Mouse (Mus musculus): Measurements from ENCODE around the gene Bex3. TPM values are rescaled to one million over a fixed set of nuclear protein-coding genes. Genes with fewer than 3 reads are reported as not detected.
A peak's percentile ranks its signal among the peaks of the same experiment; 100 is the strongest.
"Not testable (repeated sequence)": the region's sequence is repeated elsewhere in the genome, so short reads cannot be mapped to it uniquely, and the experiment has no call there.

Bex3 gene
- polyA plus RNA-seq, 1 experiment from 2014 or later: 402 TPM

DNA sequence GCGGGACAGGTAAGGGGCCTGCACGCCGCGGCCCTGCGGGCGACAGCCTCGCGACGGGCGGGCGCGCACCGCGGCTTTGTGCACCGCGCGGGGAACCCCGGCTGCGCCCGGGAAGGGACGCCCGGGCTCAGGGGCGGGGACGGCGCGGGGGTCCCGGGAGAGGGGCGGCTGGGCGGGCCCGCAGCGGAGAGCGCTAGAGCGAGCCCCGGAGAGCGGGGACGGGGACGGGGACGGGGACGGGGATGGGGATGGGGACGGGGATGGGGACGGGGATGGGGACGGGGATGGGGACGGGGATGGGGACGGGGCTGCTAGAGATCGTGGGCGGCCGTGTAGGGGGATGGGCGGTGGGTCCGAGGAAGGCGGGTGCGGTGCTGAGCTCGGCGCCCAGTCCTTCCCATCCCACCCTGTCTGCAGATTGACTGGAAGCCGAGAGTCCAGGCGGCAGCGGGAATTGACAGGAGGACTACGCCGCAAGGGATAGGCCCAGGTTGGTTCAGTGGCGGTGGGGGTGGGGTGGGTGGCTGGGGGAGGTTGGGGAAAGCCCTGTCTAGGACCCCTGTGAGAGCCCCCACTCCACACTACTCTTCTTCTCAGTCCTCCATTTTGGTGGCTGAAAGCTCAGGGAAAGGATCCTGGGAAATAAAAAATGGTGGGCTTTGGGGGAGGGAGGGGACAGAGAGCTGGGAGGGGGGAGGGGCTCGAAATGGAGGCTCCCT lies 499 bp downstream of the Bex3 start:
- peak overlapping the region; percentile 39 for H3K4me3 ChIP-seq (replicated peaks)
- 40% methylated on average over 8 of the region's 60 CpGs for WGBS
- not testable (repeated sequence) for H3K9me3 ChIP-seq; H3K27me3 ChIP-seq (replicated peaks); H3K27ac ChIP-seq; H3K4me1 ChIP-seq (replicated peaks); H3K36me3 ChIP-seq
- H3K4me2 ChIP-seq (replicated peaks): peak overlapping the region; percentile 41
- peak overlapping the region; percentile 37; the same call in 1 of the 2 replicates for H3K9ac ChIP-seq
- ATAC-seq: peak; percentile 48

DNA sequence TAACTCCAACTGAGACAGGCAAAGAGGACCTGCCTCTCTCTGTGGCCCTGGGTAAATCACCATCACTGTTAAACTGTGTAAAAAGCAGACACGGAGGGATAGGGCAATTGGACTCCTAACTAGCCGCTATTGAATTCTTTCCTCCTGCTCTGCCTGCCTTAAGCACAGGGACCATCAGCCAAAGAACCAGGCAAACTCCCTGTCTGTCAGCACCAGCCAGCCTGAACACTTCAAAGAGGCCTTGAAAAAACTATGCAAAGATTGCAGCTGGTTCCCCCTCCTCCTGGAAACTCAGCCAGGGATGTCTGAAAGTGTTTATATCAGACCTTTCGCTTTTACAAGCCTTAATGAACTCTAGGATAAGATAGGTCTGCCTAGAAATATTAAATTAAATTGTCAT lies 4.5 kb downstream of the Bex3 start:
- WGBS: 22% methylated on average over 3 of the region's 3 CpGs
- no peaks in the 10 kb centered on the region for H3K4me1 ChIP-seq (replicated peaks)
- no peak overlapping the region for H3K9ac ChIP-seq
- H3K27me3 ChIP-seq (replicated peaks): 0 out of 2 replicates have a peak, but pooled peaks cover 2% of the 10 kb centered on the region
- no peak overlapping the region for H3K27ac ChIP-seq
- H3K4me2 ChIP-seq (replicated peaks): no peak overlapping the region
- no peak for ATAC-seq
- no peaks in the 10 kb centered on the region for H3K9me3 ChIP-seq
- no peaks in the 10 kb centered on the region for H3K36me3 ChIP-seq
- no peak overlapping the region for H3K4me3 ChIP-seq (replicated peaks)

DNA sequence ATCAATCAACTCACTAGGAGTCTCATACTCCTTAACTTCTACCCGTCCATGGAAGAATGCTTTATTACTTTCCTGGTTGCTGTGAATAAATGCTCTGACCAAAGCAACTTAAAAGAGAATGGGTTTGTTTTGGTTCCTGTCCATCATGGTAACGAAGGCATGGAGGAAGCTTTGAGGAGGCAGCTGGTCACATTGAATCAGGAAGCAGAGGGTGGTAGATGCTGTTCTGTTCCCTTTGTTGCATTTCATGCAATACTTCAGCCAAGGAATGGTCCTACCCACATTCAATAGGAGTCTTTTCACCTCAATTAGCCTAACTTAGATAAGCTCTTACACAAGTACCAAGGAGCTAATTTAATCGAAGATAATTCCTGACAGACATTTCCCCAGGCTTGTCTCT lies 5.3 kb downstream of the Bex3 start:
- ATAC-seq: no peak
- no peaks in the 10 kb centered on the region for H3K9me3 ChIP-seq
- 52% methylated on average over 3 of the region's 3 CpGs for WGBS
- H3K27ac ChIP-seq: no peak overlapping the region
- H3K4me1 ChIP-seq (replicated peaks): no peaks in the 10 kb centered on the region
- H3K27me3 ChIP-seq (replicated peaks): 0 out of 2 replicates have a peak, but pooled peaks cover 2% of the 10 kb centered on the region
- no peak overlapping the region for H3K4me3 ChIP-seq (replicated peaks)
- no peak overlapping the region for H3K9ac ChIP-seq
- H3K4me2 ChIP-seq (replicated peaks): no peak overlapping the region
- no peaks in the 10 kb centered on the region for H3K36me3 ChIP-seq

DNA sequence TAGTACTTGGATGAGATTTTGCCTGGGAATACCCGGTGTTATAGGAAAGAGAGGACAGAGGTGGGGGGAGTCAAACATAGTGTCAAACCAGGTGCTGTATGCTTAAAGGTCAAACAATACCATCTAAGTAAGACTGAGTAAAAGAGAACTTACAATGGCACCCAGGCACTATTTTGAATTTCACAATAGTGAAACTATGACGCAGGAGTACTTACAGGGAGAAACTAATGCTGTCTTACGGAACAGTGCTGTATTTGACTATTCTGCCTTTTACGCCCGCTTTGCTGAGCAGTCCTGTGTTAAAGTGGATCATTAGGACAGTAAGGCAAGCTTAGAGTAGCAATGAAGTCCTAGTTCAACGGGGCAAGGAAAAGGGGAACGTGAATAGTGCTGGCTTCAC lies 7.5 kb downstream of the Bex3 start:
- Histone ChIP-seq H3K4me1 (replicated peaks) (no peaks in the 10 kb centered on the region), H3K9me3 (no peaks in the 10 kb centered on the region), H3K27ac (no peak overlapping the region), H3K27me3 (replicated peaks) (0 out of 2 replicates have a peak, but pooled peaks cover 2% of the 10 kb centered on the region), H3K4me2 (replicated peaks) (no peak overlapping the region), H3K4me3 (replicated peaks) (no peak overlapping the region), H3K36me3 (no peaks in the 10 kb centered on the region), H3K9ac (no peak overlapping the region)
- 81% methylated on average over 7 of the region's 7 CpGs for WGBS
- ATAC-seq: no peak

DNA sequence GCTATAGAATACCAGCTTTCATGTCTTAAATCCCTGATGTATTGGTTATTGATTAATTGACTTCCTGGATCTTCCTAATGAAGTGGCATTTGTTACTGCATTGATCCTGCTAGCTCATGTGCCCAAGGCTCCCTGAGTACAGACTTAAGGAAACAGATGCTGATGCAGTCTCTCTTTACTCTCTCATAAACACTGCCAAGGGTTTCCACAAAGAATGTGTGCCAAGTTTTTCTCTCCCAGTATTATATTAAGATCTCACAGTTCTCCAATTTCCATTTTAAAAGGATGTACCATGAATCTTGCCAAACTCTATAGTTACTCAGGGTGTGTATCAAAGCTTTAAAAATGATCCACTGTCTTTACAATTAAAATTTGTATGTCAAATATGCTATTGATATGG lies 8.3 kb downstream of the Bex3 start:
- ATAC-seq: no peak
- no peaks in the 10 kb centered on the region for H3K4me1 ChIP-seq (replicated peaks)
- no peaks in the 10 kb centered on the region for H3K9me3 ChIP-seq
- no peaks in the 10 kb centered on the region for H3K36me3 ChIP-seq
- no peak overlapping the region for H3K4me3 ChIP-seq (replicated peaks)
- no peak overlapping the region for H3K27ac ChIP-seq
- no peak overlapping the region for H3K4me2 ChIP-seq (replicated peaks)
- no peak overlapping the region for H3K9ac ChIP-seq
- H3K27me3 ChIP-seq (replicated peaks): 0 out of 2 replicates have a peak, but pooled peaks cover 2% of the 10 kb centered on the region

DNA sequence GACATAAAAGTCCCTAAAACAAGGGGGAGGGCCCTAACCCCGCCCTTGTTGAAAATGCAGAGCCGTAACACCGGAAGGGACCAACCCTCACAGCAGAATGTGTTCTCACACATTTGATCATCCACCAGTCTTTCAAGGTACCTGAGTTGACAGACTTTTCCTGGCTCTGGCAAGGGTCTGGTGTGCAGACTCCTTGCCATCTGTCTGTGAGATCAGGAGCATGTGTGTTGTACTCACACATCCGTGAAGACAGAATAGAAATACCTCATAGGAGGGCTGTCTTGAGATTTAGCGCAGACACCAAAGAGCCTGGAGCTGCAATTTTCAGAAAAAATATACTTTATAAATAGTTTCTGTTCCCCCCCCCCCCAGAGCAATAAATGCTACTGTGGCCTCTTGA lies 9.4 kb downstream of the Bex3 start:
- Histone ChIP-seq H3K9ac (no peak overlapping the region), H3K4me3 (replicated peaks) (no peak overlapping the region), H3K4me1 (replicated peaks) (no peaks in the 10 kb centered on the region), H3K27me3 (replicated peaks) (0 out of 2 replicates have a peak, but pooled peaks cover 2% of the 10 kb centered on the region), H3K4me2 (replicated peaks) (no peak overlapping the region), H3K9me3 (no peaks in the 10 kb centered on the region), H3K27ac (no peak overlapping the region), H3K36me3 (no peaks in the 10 kb centered on the region)
- ATAC-seq: no peak
- 76% methylated on average over 5 of the region's 5 CpGs for WGBS

DNA sequence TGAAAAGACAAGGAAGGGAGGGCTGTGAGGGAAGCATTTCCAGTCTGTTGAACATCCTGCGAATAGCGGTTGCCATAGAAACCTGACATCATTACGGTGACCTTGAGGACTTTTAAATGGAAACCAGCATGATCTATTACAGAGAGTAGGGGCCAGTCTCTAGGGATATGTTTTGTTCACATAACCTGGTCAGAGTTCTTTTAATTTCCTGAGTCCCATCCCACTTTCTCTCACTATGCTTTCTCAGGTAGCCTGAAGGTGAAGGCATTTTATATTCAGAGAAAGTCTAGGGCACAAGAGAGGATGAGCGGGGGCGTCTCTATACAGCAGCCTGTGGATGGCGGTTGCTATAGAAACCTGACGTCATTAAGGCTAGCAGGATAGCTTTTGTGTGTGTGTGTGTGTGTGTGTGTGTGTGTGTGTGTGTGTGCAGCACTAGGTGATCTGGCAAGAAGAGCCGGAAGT lies 20.8 kb downstream of the Bex3 start:
- ATAC-seq: peak; percentile 28; the same call in 1 of the 2 replicates
- no peak overlapping the region for H3K27ac ChIP-seq
- no peak overlapping the region for H3K4me2 ChIP-seq (replicated peaks)
- no peaks in the 10 kb centered on the region for H3K4me1 ChIP-seq (replicated peaks)
- H3K36me3 ChIP-seq: no peaks in the 10 kb centered on the region
- H3K9me3 ChIP-seq: no peaks in the 10 kb centered on the region
- no peak overlapping the region for H3K4me3 ChIP-seq (replicated peaks)
- H3K27me3 ChIP-seq (replicated peaks): no peaks in the 10 kb centered on the region
- H3K9ac ChIP-seq: no peak overlapping the region
- 34% methylated on average over 8 of the region's 8 CpGs for WGBS

DNA sequence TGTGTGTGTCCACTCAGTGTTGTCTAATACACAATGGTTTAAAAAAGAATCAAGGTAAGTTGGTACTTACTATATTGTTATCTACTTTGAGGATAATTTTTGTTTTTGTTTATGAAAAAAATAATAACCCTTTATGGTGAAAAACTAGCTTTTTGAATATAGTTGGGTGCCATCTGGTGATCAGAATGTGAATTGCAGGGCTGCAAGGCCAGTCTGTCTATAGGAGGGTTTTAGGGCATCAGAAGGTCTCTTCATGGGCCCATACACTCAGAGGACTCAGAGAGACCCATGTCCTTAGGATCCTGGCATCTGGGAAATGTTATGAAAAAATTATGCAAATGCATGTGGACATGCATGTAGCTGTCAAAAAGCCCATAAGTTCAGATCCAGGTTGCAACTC lies 34.2 kb downstream of the Bex3 start:
- Histone ChIP-seq H3K4me2 (replicated peaks) (no peak overlapping the region), H3K4me3 (replicated peaks) (no peak overlapping the region), H3K9ac (no peak overlapping the region), H3K4me1 (replicated peaks) (no peaks in the 10 kb centered on the region), H3K9me3 (no peaks in the 10 kb centered on the region), H3K36me3 (no peaks in the 10 kb centered on the region), H3K27me3 (replicated peaks) (no peaks in the 10 kb centered on the region), H3K27ac (no peak overlapping the region)
- ATAC-seq: no peak

DNA sequence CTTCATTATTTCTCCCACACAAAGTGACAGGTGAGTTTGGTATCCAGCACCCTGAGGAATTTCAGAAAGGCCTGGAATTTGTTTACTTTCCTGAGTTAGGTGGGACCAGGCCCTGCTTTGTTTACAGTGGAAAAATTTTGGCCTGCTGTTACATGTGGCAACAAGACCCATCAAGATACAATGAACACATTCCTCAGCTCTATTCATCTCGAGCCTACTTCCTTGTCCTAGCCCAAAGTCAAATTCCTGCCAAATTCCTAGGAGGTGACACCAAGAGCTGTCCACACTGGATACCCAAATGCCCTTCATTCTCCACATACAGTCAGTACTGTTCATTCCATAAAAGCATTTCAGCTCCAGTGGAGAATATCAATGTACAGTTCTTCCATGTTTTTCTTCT lies 36.1 kb downstream of the Bex3 start:
- no peak for ATAC-seq

DNA sequence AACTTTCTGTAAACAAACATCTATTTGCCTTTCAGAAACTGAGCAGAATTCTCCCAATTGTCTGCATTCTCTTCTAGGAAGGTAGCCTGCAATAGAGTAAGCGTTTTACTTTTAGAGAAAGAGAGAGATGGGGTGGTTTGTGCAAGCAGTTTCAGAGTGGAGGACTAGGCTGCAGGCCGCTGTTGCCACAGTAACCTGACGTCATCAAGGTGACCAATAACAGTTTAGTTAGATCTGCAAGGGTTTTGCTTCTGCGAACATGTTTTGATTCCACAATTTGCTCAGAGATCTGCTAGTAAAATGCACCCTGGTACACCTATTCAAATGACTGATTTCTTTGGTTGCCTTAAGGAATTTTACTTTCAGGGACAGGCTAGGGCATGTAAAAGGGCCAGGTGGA lies 43.2 kb downstream of the Bex3 start:
- Histone ChIP-seq H3K9me3 (no peaks in the 10 kb centered on the region), H3K4me1 (replicated peaks) (no peaks in the 10 kb centered on the region), H3K27me3 (replicated peaks) (no peaks in the 10 kb centered on the region), H3K4me3 (replicated peaks) (no peak overlapping the region), H3K4me2 (replicated peaks) (no peak overlapping the region), H3K27ac (no peak overlapping the region), H3K9ac (no peak overlapping the region), H3K36me3 (no peaks in the 10 kb centered on the region)
- no peak for ATAC-seq
- 36% methylated on average over 4 of the region's 4 CpGs for WGBS

More for the DNA sequence above, 36.1 kb downstream of the Bex3 start:
- Histone ChIP-seq H3K36me3 (no peaks in the 10 kb centered on the region), H3K9me3 (no peaks in the 10 kb centered on the region), H3K9ac (no peak overlapping the region), H3K4me1 (replicated peaks) (no peaks in the 10 kb centered on the region), H3K27ac (no peak overlapping the region), H3K27me3 (replicated peaks) (no peaks in the 10 kb centered on the region), H3K4me2 (replicated peaks) (no peak overlapping the region), H3K4me3 (replicated peaks) (no peak overlapping the region)
- WGBS: 47% methylated on average over 1 of the region's 1 CpGs

DNA sequence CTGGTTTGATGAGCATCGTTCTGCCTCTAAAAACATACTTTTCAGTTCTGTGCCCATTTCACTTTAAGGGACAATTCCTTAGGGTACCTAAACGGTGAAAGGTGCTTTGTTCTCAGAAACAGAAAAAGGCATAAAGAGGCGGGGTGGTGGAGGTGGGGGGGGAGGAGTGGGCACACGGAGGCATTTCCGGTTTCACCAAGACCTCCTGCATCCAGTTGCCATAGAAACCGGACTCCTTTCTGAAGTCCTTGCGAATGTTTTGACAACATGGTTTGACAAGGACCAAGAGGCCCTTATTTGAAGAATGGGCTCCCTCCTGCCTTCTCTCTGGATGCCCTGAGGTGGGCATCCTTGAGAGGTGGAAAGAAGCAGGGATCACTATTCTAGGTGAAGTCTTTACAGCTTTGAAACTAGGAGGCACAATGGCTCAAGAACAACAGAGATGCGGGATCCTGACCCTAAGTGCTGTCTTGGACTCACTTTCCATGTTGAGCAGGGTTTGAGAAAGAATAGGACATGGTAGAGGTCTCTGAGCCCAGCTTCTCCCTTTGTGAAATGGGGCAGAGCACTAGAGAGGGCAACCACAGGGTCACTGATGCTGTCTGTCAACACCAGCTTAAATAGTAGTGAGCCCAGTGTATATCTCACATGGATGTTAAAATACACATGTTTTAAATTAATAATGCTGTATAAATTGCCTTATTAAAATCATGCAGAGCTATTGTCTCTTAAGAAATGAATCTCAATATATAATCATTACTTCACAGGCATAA lies 43.9 kb downstream of the Bex3 start:
- no peaks in the 10 kb centered on the region for H3K27me3 ChIP-seq (replicated peaks)
- H3K4me3 ChIP-seq (replicated peaks): no peak overlapping the region
- no peak for ATAC-seq
- H3K36me3 ChIP-seq: no peaks in the 10 kb centered on the region
- H3K4me1 ChIP-seq (replicated peaks): no peaks in the 10 kb centered on the region
- no peak overlapping the region for H3K27ac ChIP-seq
- no peak overlapping the region for H3K4me2 ChIP-seq (replicated peaks)
- no peaks in the 10 kb centered on the region for H3K9me3 ChIP-seq
- WGBS: 38% methylated on average over 8 of the region's 8 CpGs
- H3K9ac ChIP-seq: no peak overlapping the region

DNA sequence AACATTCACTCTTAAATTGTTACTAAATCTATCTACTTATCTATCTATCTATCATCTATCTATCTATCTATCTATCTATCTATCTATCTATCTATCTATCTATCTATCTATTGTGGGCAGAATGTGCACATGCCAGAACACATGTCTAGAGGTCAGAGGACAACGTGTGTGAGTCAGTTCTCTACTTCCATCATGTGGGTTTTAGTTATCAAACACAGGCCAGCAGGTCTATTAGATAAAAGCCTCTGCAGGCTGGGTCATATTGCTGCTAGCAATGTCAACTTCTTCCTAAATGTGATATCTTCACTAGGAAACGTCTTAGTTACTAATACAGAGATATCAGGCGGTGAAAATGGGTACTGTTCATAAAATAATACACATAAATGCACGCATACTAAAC lies 49.9 kb downstream of the Bex3 start:
- H3K4me2 ChIP-seq (replicated peaks): no peak overlapping the region
- ATAC-seq: no peak
- WGBS: 65% methylated on average over 4 of the region's 4 CpGs
- no peak overlapping the region for H3K9ac ChIP-seq
- H3K4me1 ChIP-seq (replicated peaks): no peaks in the 10 kb centered on the region
- H3K27ac ChIP-seq: no peak overlapping the region
- H3K36me3 ChIP-seq: no peaks in the 10 kb centered on the region
- no peaks in the 10 kb centered on the region for H3K9me3 ChIP-seq
- no peaks in the 10 kb centered on the region for H3K27me3 ChIP-seq (replicated peaks)
- H3K4me3 ChIP-seq (replicated peaks): no peak overlapping the region

Measured in intestine, embryonic 15.5 days (tissue).